Mouse (Mus musculus): ENCODE measurements around the gene Nop58.
"Not testable (repeated sequence)": the region's sequence is repeated elsewhere in the genome, so short reads cannot be mapped to it uniquely, and the experiment has no call there.

Gene Nop58

DNA sequence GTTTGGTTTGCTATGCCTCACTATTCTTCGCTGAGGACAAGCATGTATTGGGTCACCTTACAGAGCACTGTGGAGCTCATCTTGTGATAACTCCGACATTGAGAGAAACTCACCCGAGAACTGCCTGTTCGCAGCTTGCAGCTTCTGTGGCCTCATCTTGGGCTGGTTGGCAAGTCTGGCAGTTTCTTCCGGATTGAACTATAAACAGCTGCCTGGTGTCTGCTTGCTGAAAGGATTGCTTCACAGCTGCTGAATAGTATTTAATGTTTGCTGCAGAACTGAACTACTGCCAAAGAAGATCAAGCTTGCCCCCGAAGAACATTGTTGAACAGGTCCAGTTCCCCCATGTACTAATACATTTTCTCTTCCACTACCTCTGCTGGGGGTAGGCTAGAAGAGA, 49.3 kb downstream of the Nop58 start:
- TF ChIP-seq POU5F1 (IDR thresholded peaks at IDR 0.05; ENCODE audit: borderline replicate concordance, low read length): no peak
- no peak for TF ChIP-seq NANOG (IDR thresholded peaks at IDR 0.05; ENCODE audit: borderline replicate concordance, low read length)
- no peak for TF ChIP-seq CTCF (conservative IDR thresholded peaks at IDR 0.05; ENCODE audit: low read length)

DNA sequence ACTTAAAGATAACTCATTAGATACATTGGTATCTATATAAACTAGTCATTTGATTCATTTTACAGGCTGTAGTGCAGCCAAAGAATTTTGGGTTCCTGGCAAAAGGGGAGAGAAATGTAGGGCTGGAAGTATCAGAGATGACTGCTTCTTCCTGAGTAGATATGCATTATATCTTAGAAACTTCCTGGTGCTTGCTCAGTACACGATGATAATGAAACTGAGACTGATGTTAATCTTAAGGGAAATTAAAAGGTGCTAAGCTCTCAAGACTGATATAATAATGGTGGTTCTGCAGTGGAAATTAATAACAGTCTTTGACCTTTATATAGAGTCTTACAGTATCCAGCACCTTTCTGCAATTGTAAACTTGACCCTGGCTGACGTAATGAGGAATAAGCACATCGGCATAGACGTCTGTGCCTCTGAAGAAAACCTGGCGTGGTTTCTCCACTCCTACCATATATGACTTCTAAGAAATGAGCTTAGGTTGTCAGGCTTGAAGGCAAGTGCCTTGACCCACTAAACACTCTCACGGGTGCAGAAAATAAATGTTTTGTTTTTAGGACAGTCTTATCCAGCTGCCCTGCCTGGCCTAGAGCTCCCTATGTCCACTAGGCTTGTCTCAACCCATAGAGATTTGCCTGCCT, 54.1 kb downstream of the Nop58 start:
- H3K4me1 ChIP-seq (replicated peaks; ENCODE audit: low read depth, low read length): peaks cover 10% of the 10 kb centered on the region

More for the DNA sequence above, 49.3 kb downstream of the Nop58 start:
- no peaks in the 10 kb centered on the region for H3K9me3 ChIP-seq (ENCODE audit: low read length)
- H3K27me3 ChIP-seq (ENCODE audit: insufficient read depth, low read length): no peaks in the 10 kb centered on the region
- H3K4me1 ChIP-seq (replicated peaks; ENCODE audit: low read depth, low read length): peaks cover 30% of the 10 kb centered on the region
- no peak overlapping the region for H3K4me3 ChIP-seq (replicated peaks; ENCODE audit: low read length)
- no peaks in the 10 kb centered on the region for H3K36me3 ChIP-seq (ENCODE audit: insufficient read depth, low read length)

DNA sequence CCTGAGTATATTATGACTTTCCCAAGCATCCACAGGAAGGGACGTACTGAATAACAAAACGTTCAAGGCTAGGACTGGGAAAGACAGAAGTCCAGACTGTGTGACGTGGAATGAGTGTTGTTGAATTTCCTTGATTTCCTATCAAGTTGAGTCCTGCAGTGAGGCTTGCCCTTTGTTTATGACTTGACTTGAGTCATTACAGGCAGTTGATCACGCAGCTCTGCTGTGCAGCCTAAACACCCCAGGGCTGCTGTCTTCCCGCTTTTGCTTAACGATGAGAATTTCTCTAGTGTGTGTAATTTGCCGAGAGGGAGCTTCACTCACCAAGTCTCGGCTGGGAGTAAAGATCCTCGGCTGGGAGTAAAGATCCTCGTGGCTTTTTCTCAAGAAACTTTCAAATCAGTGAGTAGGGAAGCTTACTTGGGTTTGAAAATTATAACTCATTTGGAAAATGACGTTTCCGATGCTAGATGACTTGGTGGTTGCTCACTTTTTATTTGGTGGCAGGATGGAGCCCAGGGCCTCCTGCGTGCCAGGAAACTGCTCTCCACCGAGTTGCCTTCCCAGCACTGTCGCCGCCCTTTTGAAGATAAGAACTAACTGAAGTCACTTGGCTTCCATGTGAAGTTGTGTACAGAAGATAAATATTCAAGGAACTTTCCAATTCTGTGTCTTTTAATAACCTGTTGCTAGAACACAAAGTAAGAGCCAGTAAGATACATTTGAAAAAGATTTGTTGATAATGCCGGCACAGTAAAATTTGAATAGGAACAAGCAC, 55.0 kb downstream of the Nop58 start:
- H3K4me1 ChIP-seq (replicated peaks; ENCODE audit: low read depth, low read length): peaks cover 12% of the 10 kb centered on the region
- no peaks in the 10 kb centered on the region for H3K27me3 ChIP-seq (ENCODE audit: insufficient read depth, low read length)
- no peaks in the 10 kb centered on the region for H3K9me3 ChIP-seq (ENCODE audit: low read length)
- TF ChIP-seq NANOG (IDR thresholded peaks at IDR 0.05; ENCODE audit: borderline replicate concordance, low read length) (no peak), CTCF (conservative IDR thresholded peaks at IDR 0.05; ENCODE audit: low read length) (no peak), POU5F1 (IDR thresholded peaks at IDR 0.05; ENCODE audit: borderline replicate concordance, low read length) (no peak)
- H3K36me3 ChIP-seq (ENCODE audit: insufficient read depth, low read length): no peaks in the 10 kb centered on the region
- no peak overlapping the region for H3K4me3 ChIP-seq (replicated peaks; ENCODE audit: low read length)

More for the DNA sequence above, 54.1 kb downstream of the Nop58 start:
- Histone ChIP-seq H3K36me3 (ENCODE audit: insufficient read depth, low read length) (no peaks in the 10 kb centered on the region), H3K9me3 (ENCODE audit: low read length) (no peaks in the 10 kb centered on the region), H3K4me3 (replicated peaks; ENCODE audit: low read length) (no peak overlapping the region), H3K27me3 (ENCODE audit: insufficient read depth, low read length) (no peaks in the 10 kb centered on the region)
- TF ChIP-seq CTCF (conservative IDR thresholded peaks at IDR 0.05; ENCODE audit: low read length): no peak
- TF ChIP-seq POU5F1 (IDR thresholded peaks at IDR 0.05; ENCODE audit: borderline replicate concordance, low read length): no peak
- no peak for TF ChIP-seq NANOG (IDR thresholded peaks at IDR 0.05; ENCODE audit: borderline replicate concordance, low read length)

DNA sequence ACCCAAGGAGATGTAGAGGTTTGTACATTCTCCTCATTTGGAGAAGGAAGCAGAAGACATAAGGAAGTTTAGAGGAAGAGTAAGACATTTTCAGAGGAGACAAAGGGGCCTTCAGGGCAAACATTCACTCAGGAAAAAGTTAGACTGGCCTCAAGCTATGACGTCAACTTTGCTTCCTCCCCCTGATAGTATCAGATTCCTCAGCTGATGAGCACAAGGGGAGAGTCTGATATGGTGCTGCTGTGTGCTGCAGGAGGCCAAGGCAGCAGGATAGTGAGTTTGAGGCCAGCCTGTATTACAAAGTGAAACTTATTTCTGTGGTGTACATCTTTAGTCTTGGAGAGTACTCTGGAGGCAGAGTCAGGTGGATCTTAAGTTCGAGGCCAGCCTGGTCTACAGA, 64.3 kb downstream of the Nop58 start:
- TF ChIP-seq POU5F1 (IDR thresholded peaks at IDR 0.05; ENCODE audit: borderline replicate concordance, low read length): no peak
- no peak for TF ChIP-seq CTCF (conservative IDR thresholded peaks at IDR 0.05; ENCODE audit: low read length)
- no peak for TF ChIP-seq NANOG (IDR thresholded peaks at IDR 0.05; ENCODE audit: borderline replicate concordance, low read length)
- peaks cover 11% of the 10 kb centered on the region for H3K4me1 ChIP-seq (replicated peaks; ENCODE audit: low read depth, low read length)

DNA sequence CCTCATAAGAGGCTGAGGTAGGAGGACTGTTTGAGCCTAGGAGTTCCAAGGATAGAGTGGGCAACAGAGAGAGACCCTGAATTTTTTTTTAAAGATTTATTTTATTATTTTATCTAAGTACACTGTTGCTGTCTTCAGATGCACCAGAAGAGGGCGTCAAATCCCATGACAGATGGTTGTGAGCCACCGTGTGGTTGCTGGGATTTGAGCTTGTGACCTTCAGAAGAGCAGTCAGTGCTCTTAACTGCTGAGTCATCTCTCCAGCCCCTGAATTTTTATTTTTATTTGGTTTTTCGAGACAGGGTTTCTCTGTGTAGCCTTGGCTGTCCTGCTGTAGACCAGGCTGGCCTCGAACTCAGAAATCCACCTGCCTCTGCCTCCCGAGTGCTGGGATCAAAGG, 65.0 kb downstream of the Nop58 start:
- H3K4me3 ChIP-seq (replicated peaks; ENCODE audit: low read length); H3K9me3 ChIP-seq (ENCODE audit: low read length); H3K4me1 ChIP-seq (replicated peaks; ENCODE audit: low read depth, low read length); H3K27me3 ChIP-seq (ENCODE audit: insufficient read depth, low read length); H3K36me3 ChIP-seq (ENCODE audit: insufficient read depth, low read length): not testable (repeated sequence)
- TF ChIP-seq CTCF (conservative IDR thresholded peaks at IDR 0.05; ENCODE audit: low read length): peak; percentile 46

More for the DNA sequence above, 64.3 kb downstream of the Nop58 start:
- no peaks in the 10 kb centered on the region for H3K36me3 ChIP-seq (ENCODE audit: insufficient read depth, low read length)
- H3K27me3 ChIP-seq (ENCODE audit: insufficient read depth, low read length): no peaks in the 10 kb centered on the region
- no peaks in the 10 kb centered on the region for H3K9me3 ChIP-seq (ENCODE audit: low read length)
- no peak overlapping the region for H3K4me3 ChIP-seq (replicated peaks; ENCODE audit: low read length)

DNA sequence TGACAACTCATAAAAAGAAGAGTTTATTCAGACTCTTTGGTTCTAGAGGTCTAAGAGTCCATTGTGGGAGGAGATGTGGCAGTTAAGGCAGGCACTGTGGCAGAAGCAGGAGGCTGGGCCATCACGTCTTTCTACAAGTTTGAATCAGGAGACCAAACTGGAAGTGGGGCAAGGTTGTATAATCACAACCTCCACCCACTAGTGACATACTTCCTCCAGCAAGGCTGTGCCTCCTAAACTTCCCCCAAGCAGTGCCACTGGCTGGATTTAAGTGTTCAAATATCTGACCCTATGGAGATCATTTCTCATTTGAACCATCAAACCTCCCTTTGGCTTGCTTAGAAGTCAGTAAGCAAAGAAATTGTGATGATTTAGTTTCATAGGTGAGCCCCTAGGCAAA, 70.5 kb downstream of the Nop58 start:
- Histone ChIP-seq H3K36me3 (ENCODE audit: insufficient read depth, low read length) (no peaks in the 10 kb centered on the region), H3K27me3 (ENCODE audit: insufficient read depth, low read length) (peaks cover under 1% of the 10 kb centered on the region; the same call in 1 of the 2 replicates), H3K9me3 (ENCODE audit: low read length) (peaks cover 2% of the 10 kb centered on the region; the same call in 1 of the 2 replicates), H3K4me3 (replicated peaks; ENCODE audit: low read length) (no peak overlapping the region), H3K4me1 (replicated peaks; ENCODE audit: low read depth, low read length) (no peaks in the 10 kb centered on the region)
- no peak for TF ChIP-seq POU5F1 (IDR thresholded peaks at IDR 0.05; ENCODE audit: borderline replicate concordance, low read length)

DNA sequence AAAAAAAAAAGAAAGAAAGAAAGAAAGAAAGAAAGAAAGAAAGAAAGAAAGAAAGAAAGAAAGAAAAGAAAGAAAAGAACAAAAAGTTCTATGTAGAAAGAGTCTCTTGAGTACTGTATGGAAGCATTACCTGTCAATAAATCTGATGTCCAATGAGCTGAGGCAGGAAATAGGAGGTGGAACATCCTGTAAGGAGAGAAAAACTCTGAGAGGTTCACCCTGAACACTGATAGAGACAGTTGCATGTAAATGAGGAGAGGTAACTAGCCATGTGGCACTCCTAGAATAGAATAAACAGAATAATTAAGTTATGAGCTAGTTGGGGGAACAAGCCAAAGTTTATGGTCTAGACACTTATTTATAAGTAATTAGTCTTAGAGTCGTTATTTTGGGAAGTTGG, 73.6 kb downstream of the Nop58 start:
- H3K27me3 ChIP-seq (ENCODE audit: insufficient read depth, low read length): peaks cover 6% of the 10 kb centered on the region; the same call in 1 of the 2 replicates
- H3K4me3 ChIP-seq (replicated peaks; ENCODE audit: low read length): no peak overlapping the region
- no peaks in the 10 kb centered on the region for H3K36me3 ChIP-seq (ENCODE audit: insufficient read depth, low read length)
- H3K4me1 ChIP-seq (replicated peaks; ENCODE audit: low read depth, low read length): peaks cover 7% of the 10 kb centered on the region
- TF ChIP-seq NANOG (IDR thresholded peaks at IDR 0.05; ENCODE audit: borderline replicate concordance, low read length): no peak
- no peak for TF ChIP-seq POU5F1 (IDR thresholded peaks at IDR 0.05; ENCODE audit: borderline replicate concordance, low read length)
- TF ChIP-seq CTCF (conservative IDR thresholded peaks at IDR 0.05; ENCODE audit: low read length): no peak
- H3K9me3 ChIP-seq (ENCODE audit: low read length): peaks cover 2% of the 10 kb centered on the region; the same call in 1 of the 2 replicates

DNA sequence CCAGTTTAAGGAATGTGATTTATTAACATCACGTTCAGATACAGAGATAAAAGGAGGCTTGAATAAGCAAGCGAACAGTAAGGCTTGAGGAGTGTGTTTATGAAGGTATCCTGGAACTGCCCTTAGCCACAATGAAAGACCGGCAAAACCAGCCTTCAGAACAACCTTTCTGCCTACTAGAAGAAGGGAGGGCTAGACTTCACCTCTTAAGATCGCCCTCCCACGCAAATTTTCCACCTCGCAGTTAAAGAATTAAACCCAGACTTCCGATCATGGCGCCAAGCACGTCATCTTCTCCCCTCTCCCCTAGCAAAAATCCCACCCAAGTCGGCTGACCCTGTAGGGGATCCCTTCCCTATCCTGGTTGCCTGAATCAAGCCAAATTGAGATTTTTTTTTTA, 77.4 kb downstream of the Nop58 start:
- Histone ChIP-seq H3K9me3 (ENCODE audit: low read length) (peaks cover 2% of the 10 kb centered on the region; the same call in 1 of the 2 replicates), H3K36me3 (ENCODE audit: insufficient read depth, low read length) (no peaks in the 10 kb centered on the region), H3K4me3 (replicated peaks; ENCODE audit: low read length) (peak overlapping the region; percentile 92), H3K27me3 (ENCODE audit: insufficient read depth, low read length) (peaks cover 12% of the 10 kb centered on the region), H3K4me1 (replicated peaks; ENCODE audit: low read depth, low read length) (peaks cover 21% of the 10 kb centered on the region)
- TF ChIP-seq CTCF (conservative IDR thresholded peaks at IDR 0.05; ENCODE audit: low read length) (no peak), NANOG (IDR thresholded peaks at IDR 0.05; ENCODE audit: borderline replicate concordance, low read length) (no peak), POU5F1 (IDR thresholded peaks at IDR 0.05; ENCODE audit: borderline replicate concordance, low read length) (no peak)
